Mouse (Mus musculus) liver, adult 2 months (tissue): ENCODE measurements at regions not wholly inside any gene's neighbourhood (a gene's known extent, or its start where the extent isn't known, plus 50 kb on each side); places are given as distances from the start of the nearest gene placed in this dataset.

Source experiments
- CTCF ChIP-seq: fragments of 200-500 bp; IDR thresholded peaks from 2 replicates; pipeline ENCODE4 v1.5.1; 2011; ENCODE audit warnings: low read depth, low read length, control low read depth
- POLR2A ChIP-seq: fragments of 200-500 bp; IDR thresholded peaks from 2 replicates; pipeline ENCODE4 v1.6.1; 2011; ENCODE audit warnings: low read length, control low read depth; ENCODE audit not compliant: insufficient read depth; ENCODE audit errors: extremely low read depth

GRCm38 (mm10) chr2:93126595-93127165 is 60.7 kb upstream of the Trp53i11 start:
- TF ChIP-seq CTCF: no peak
- no peak for TF ChIP-seq POLR2A
